Mouse (Mus musculus) G1E (cell line): Measurements from ENCODE around the gene Papss1. TPM values are rescaled to one million over a fixed set of nuclear protein-coding genes. Genes with fewer than 3 reads are reported as not detected.

Experiments
- ATAC-seq: 2 replicates; pipeline ENCODE4 v1.8.0; 2016; ENCODE audit warnings: mild to moderate bottlenecking; ENCODE audit not compliant: insufficient number of reproducible peaks, poor library complexity, low FRiP score, severe bottlenecking; ENCODE audit errors: extremely low read depth
- DNase-seq: peaks from one replicate; pipeline ENCODE4 v3.0.0; 2012; ENCODE audit warnings: low spot score
- H3K27me3 ChIP-seq: 2 replicates; pipeline ENCODE4 v1.6.1; 2012; ENCODE audit warnings: mild to moderate bottlenecking, low read length, inconsistent platforms; ENCODE audit not compliant: insufficient read depth
- H3K36me3 ChIP-seq: replicated peaks from 2 replicates; pipeline ENCODE3; 2012; ENCODE audit warnings: mild to moderate bottlenecking, inconsistent platforms
- H3K4me1 ChIP-seq: 2 replicates; pipeline ENCODE4 v1.6.1; 2012; ENCODE audit warnings: low read depth, low read length, inconsistent platforms, mixed read lengths; ENCODE audit not compliant: insufficient read depth
- H3K4me3 ChIP-seq: 2 replicates; pipeline ENCODE4 v1.5.1; 2012; ENCODE audit warnings: low read depth, mild to moderate bottlenecking, inconsistent platforms, low read length, moderate library complexity, mixed read lengths
- H3K9me3 ChIP-seq: replicated peaks from 2 replicates; pipeline ENCODE4 v1.6.1; 2012; ENCODE audit warnings: inconsistent platforms
- CTCF ChIP-seq: IDR thresholded peaks from 2 replicates; pipeline ENCODE4 v1.5.1; 2012; ENCODE audit warnings: low read depth, low read length, inconsistent platforms, mixed read lengths
- GATA1 ChIP-seq: IDR thresholded peaks from 2 replicates; pipeline ENCODE4 v1.6.1; 2012; ENCODE audit warnings: borderline replicate concordance, low read length, inconsistent platforms, mixed read lengths
- GATA2 ChIP-seq: IDR thresholded peaks from 2 replicates; pipeline ENCODE4 v1.6.1; 2012; ENCODE audit warnings: low read depth, low read length, inconsistent platforms, borderline replicate concordance
- POLR2AphosphoS5 ChIP-seq: IDR thresholded peaks from 2 replicates; pipeline ENCODE4 v1.6.1; 2012; ENCODE audit warnings: low read depth, low read length, inconsistent platforms; ENCODE audit not compliant: insufficient replicate concordance
- TAL1 ChIP-seq: conservative IDR thresholded peaks from 2 replicates; pipeline ENCODE4 v1.6.1; 2012; ENCODE audit warnings: low read depth, low read length, inconsistent platforms, mixed read lengths
- polyA plus RNA-seq: library from polyadenylated mRNA; stranded (reverse); fragments of >175 nt; gene quantifications from 2 replicates; pipeline ENCODE4 v1.2.3, GENCODE M21; 2012
- total RNA-seq, 2 experiments: library from RNA; stranded (forward) in 1 of 2; stranded (reverse) in 1 of 2; fragments of 200-1000 nt in 1 of 2; fragments of >200 nt in 1 of 2; fragmentation: Nextera tagmentation in 1 of 2; gene quantifications; 2 replicates each; pipeline ENCODE4 v1.2.3; 2014 to 2017

The Papss1 gene
- total and polyA plus RNA-seq, 3 experiments: 28.2 to 47.7 (median 33.4) TPM

- H3K27me3 ChIP-seq: no peaks in the 10 kb centered on the region
- no peak overlapping the region for H3K4me3 ChIP-seq
- DNase-seq: no peak
- H3K9me3 ChIP-seq: no peaks in the 10 kb centered on the region
- H3K36me3 ChIP-seq: peaks cover 31% of the 10 kb centered on the region
- H3K4me1 ChIP-seq: no peaks in the 10 kb centered on the region
- TF ChIP-seq GATA1: no peak
- TF ChIP-seq GATA2: no peak
- no peak for TF ChIP-seq TAL1
- TF ChIP-seq CTCF: no peak
- TF ChIP-seq POLR2AphosphoS5: no peak
- ATAC-seq: no peak
These were observed 80.6 kb downstream of the Papss1 start for GRCm38 (mm10) chr3:131645203-131645602.

GRCm38 (mm10) chr3:131654366-131654765 lies 89.8 kb downstream of the Papss1 start:
- Histone ChIP-seq H3K27me3 (no peaks in the 10 kb centered on the region), H3K4me1 (no peaks in the 10 kb centered on the region), H3K36me3 (no peaks in the 10 kb centered on the region), H3K4me3 (no peak overlapping the region), H3K9me3 (no peaks in the 10 kb centered on the region)
- ATAC-seq: no peak
- DNase-seq: no peak
- TF ChIP-seq TAL1 (no peak), POLR2AphosphoS5 (no peak), GATA2 (no peak), GATA1 (no peak), CTCF (no peak)

GRCm38 (mm10) chr3:131656032-131656431 lies 91.5 kb downstream of the Papss1 start:
- H3K4me3 ChIP-seq: no peak overlapping the region
- TF ChIP-seq GATA2 (no peak), POLR2AphosphoS5 (no peak), TAL1 (no peak), GATA1 (no peak), CTCF (no peak)
- no peaks in the 10 kb centered on the region for H3K9me3 ChIP-seq
- H3K4me1 ChIP-seq: no peaks in the 10 kb centered on the region
- H3K36me3 ChIP-seq: no peaks in the 10 kb centered on the region
- DNase-seq (no peak), ATAC-seq (no peak)
- no peaks in the 10 kb centered on the region for H3K27me3 ChIP-seq

GRCm38 (mm10) chr3:131660126-131660525 lies 95.6 kb downstream of the Papss1 start:
- Histone ChIP-seq H3K27me3 (no peaks in the 10 kb centered on the region), H3K4me3 (no peak overlapping the region), H3K9me3 (peaks cover 6% of the 10 kb centered on the region; the same call in 1 of the 2 replicates), H3K36me3 (no peaks in the 10 kb centered on the region), H3K4me1 (no peaks in the 10 kb centered on the region)
- no peak for TF ChIP-seq GATA1
- TF ChIP-seq CTCF: no peak
- TF ChIP-seq POLR2AphosphoS5: no peak
- TF ChIP-seq GATA2: no peak
- TF ChIP-seq TAL1: no peak
- DNase-seq (no peak), ATAC-seq (no peak)

- Histone ChIP-seq H3K4me3 (no peak overlapping the region), H3K9me3 (peaks cover 8% of the 10 kb centered on the region), H3K36me3 (no peaks in the 10 kb centered on the region), H3K4me1 (no peaks in the 10 kb centered on the region), H3K27me3 (no peaks in the 10 kb centered on the region)
- ATAC-seq (no peak), DNase-seq (no peak)
- TF ChIP-seq TAL1 (no peak), GATA2 (no peak), CTCF (no peak), GATA1 (no peak), POLR2AphosphoS5 (no peak)
These were observed 96.1 kb downstream of the Papss1 start for GRCm38 (mm10) chr3:131660629-131661028.

- Histone ChIP-seq H3K27me3 (no peaks in the 10 kb centered on the region), H3K36me3 (no peaks in the 10 kb centered on the region), H3K9me3 (peaks cover 12% of the 10 kb centered on the region), H3K4me1 (no peaks in the 10 kb centered on the region), H3K4me3 (no peak overlapping the region)
- no peak for ATAC-seq
- no peak for DNase-seq
- TF ChIP-seq CTCF: no peak
- no peak for TF ChIP-seq TAL1
- no peak for TF ChIP-seq GATA1
- no peak for TF ChIP-seq POLR2AphosphoS5
- TF ChIP-seq GATA2: no peak
These were observed 98.1 kb downstream of the Papss1 start for GRCm38 (mm10) chr3:131662589-131663148.

- Histone ChIP-seq H3K36me3 (no peaks in the 10 kb centered on the region), H3K9me3 (peaks cover 6% of the 10 kb centered on the region), H3K4me3 (no peak overlapping the region), H3K4me1 (no peaks in the 10 kb centered on the region), H3K27me3 (no peaks in the 10 kb centered on the region)
- TF ChIP-seq GATA1 (no peak), GATA2 (no peak), POLR2AphosphoS5 (no peak), CTCF (no peak), TAL1 (no peak)
- DNase-seq (no peak), ATAC-seq (no peak)
These were observed 105.3 kb downstream of the Papss1 start for GRCm38 (mm10) chr3:131669910-131670309.
